Mouse (Mus musculus): ENCODE results near the gene Hoxa10. TPM values are rescaled to one million over a fixed set of nuclear protein-coding genes. Genes with fewer than 3 reads are reported as not detected.

The Hoxa10 gene
- polyA plus RNA-seq, 1 experiment from 2014 or later = not detected

DNA sequence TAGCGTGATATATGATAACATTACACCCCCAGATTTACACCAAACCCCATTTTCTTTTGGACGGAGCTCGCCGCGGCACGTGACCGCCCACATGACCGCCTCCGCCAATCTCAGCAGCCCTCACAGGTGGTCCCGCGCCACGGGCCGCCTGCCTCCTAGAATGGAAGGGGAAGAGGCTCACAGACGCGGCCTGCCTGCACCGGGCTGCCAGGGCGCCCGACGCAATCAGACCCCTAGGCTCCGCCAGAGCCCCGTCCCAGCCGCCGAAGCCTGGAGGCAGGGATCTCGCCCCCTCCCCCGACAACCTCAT lies 23.2 kb downstream of the Hoxa10 start:
- Histone ChIP-seq H3K9me3 (replicated peaks; ENCODE audit: control insufficient read depth, low read length, poor library complexity, severe bottlenecking) (no peaks in the 10 kb centered on the region), H3K4me2 (ENCODE audit: low read length) (no peak overlapping the region), H3K4me3 (ENCODE audit: low read depth, low read length) (no peak overlapping the region; the same call in 1 of the 2 replicates), H3K9ac (ENCODE audit: low read depth, low read length) (no peak overlapping the region), H3K36me3 (ENCODE audit: control insufficient read depth, insufficient read depth, low read length) (no peaks in the 10 kb centered on the region), H3K27ac (ENCODE audit: low read length) (no peak overlapping the region), H3K4me1 (ENCODE audit: control insufficient read depth, insufficient read depth, low read length) (peaks cover 3% of the 10 kb centered on the region; the same call in 1 of the 2 replicates), H3K27me3 (ENCODE audit: control insufficient read depth, insufficient read depth, low read depth, low read length) (peaks cover 87% of the 10 kb centered on the region)
- no peak for ATAC-seq
- 0% methylated on average over 25 of the region's 25 CpGs for WGBS

DNA sequence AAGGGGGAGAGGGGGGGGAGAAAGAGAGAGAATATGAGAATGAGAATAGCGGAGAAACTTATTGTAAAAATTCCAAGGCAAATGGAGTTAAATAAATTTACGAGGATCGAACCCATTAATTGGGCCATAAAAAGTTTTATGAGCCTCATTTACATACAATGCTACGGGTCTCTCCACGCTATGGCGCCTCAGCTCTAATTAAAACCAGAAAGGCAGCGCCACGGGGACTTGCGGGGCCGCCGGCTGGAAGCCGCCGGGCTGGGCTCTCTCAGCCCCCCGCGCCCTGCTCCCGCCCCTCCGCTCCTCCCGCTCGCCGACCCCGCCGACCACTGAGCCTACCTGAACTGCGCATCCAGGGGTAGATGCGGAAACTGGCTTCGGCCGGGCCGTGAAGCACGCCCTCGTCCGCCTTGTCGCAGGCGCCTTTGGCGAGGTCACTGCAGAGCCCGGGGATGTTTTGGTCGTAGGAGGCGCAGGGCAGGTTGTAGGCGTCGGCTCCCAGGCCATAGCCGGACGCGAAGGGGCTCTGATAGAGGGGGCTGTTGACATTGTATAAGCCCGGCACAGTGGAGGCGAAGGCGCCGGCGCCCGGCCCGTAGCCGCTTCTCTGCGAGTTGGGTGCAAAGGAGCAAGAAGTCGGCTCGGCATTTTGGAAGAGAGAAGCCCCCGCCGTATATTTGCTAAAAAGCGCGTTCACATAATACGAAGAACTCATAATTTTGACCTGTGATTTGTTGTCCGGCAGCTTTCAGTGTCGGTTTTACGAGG lies 23.8 kb downstream of the Hoxa10 start:
- H3K9me3 ChIP-seq (replicated peaks; ENCODE audit: control insufficient read depth, low read length, poor library complexity, severe bottlenecking) = no peaks in the 10 kb centered on the region
- H3K4me3 ChIP-seq (ENCODE audit: low read depth, low read length) = no peak overlapping the region; the same call in 1 of the 2 replicates
- peaks cover 3% of the 10 kb centered on the region; the same call in 1 of the 2 replicates for H3K4me1 ChIP-seq (ENCODE audit: control insufficient read depth, insufficient read depth, low read length)
- peaks cover 87% of the 10 kb centered on the region for H3K27me3 ChIP-seq (ENCODE audit: control insufficient read depth, insufficient read depth, low read depth, low read length)
- 2% methylated on average over 60 of the region's 60 CpGs for WGBS
- H3K4me2 ChIP-seq (ENCODE audit: low read length) = no peak overlapping the region
- H3K27ac ChIP-seq (ENCODE audit: low read length) = no peak overlapping the region
- no peak overlapping the region for H3K9ac ChIP-seq (ENCODE audit: low read depth, low read length)
- ATAC-seq = no peak
- no peaks in the 10 kb centered on the region for H3K36me3 ChIP-seq (ENCODE audit: control insufficient read depth, insufficient read depth, low read length)

DNA sequence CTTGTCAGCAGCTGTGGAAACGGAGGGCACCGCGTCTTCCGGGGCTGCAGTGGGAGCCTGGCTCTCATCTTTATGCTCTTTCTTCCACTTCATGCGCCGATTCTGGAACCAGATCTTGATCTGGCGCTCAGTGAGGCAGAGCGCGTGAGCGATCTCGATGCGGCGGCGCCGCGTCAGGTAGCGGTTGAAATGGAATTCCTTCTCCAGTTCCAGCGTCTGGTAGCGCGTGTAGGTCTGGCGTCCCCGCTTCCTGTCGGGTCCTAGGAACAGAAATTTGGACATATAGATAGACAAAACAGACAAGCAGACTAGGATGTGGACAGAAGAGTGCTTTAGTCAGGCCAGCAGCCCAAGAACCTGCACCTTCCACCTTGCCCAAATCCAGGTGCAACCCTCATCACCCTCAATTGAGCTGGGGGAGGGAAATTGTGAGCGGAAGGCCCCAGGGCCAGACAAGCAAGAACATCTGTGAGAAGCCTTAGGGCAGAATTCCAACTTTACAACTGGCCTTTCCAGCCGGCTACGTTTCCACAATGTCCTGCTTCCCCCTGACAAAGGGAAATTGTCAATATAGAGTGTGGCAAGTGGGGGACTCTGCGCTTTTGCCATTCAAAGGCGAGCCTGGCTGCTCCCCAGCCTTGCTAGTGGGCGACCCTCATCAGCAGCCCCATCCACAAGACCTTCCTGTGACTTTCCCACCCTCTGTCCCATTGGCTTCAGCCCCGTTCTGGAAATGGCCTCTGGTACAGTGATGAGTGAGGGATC lies 24.7 kb downstream of the Hoxa10 start:
- H3K4me1 ChIP-seq (ENCODE audit: control insufficient read depth, insufficient read depth, low read length) = peaks cover 2% of the 10 kb centered on the region; the same call in 1 of the 2 replicates
- H3K36me3 ChIP-seq (ENCODE audit: control insufficient read depth, insufficient read depth, low read length) = no peaks in the 10 kb centered on the region
- 4% methylated on average over 30 of the region's 30 CpGs for WGBS
- no peak overlapping the region for H3K27ac ChIP-seq (ENCODE audit: low read length)
- no peak overlapping the region for H3K4me2 ChIP-seq (ENCODE audit: low read length)
- H3K27me3 ChIP-seq (ENCODE audit: control insufficient read depth, insufficient read depth, low read depth, low read length) = peaks cover 91% of the 10 kb centered on the region
- no peaks in the 10 kb centered on the region for H3K9me3 ChIP-seq (replicated peaks; ENCODE audit: control insufficient read depth, low read length, poor library complexity, severe bottlenecking)
- no peak for ATAC-seq
- no peak overlapping the region for H3K9ac ChIP-seq (ENCODE audit: low read depth, low read length)
- no peak overlapping the region for H3K4me3 ChIP-seq (ENCODE audit: low read depth, low read length)

DNA sequence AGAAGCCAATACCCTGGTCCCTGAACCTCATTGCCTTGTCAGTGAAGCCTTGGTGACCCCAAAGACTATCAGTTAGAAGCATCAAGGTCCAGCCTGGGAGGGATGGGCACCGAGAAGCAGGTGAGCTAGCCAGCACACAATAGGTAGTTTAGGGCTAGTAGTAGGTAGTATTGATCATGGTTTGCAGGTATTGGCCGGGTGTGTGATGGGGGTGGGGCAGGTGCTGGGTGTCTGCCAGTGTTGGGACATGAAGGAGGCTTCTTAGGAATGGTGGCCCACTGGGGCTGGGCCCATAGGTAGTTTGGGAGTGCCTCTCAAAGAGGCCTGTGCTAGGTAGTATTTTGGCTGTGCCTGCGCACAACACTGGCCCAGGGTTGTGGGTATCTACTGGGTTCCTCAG lies 25.6 kb downstream of the Hoxa10 start:
- WGBS = 9% methylated on average over 3 of the region's 3 CpGs
- Histone ChIP-seq H3K4me3 (ENCODE audit: low read depth, low read length) (no peak overlapping the region), H3K27ac (ENCODE audit: low read length) (no peak overlapping the region), H3K4me1 (ENCODE audit: control insufficient read depth, insufficient read depth, low read length) (peaks cover 2% of the 10 kb centered on the region; the same call in 1 of the 2 replicates), H3K4me2 (ENCODE audit: low read length) (no peak overlapping the region), H3K9me3 (replicated peaks; ENCODE audit: control insufficient read depth, low read length, poor library complexity, severe bottlenecking) (no peaks in the 10 kb centered on the region), H3K9ac (ENCODE audit: low read depth, low read length) (no peak overlapping the region), H3K27me3 (ENCODE audit: control insufficient read depth, insufficient read depth, low read depth, low read length) (peaks cover 88% of the 10 kb centered on the region), H3K36me3 (ENCODE audit: control insufficient read depth, insufficient read depth, low read length) (no peaks in the 10 kb centered on the region)
- no peak for ATAC-seq

DNA sequence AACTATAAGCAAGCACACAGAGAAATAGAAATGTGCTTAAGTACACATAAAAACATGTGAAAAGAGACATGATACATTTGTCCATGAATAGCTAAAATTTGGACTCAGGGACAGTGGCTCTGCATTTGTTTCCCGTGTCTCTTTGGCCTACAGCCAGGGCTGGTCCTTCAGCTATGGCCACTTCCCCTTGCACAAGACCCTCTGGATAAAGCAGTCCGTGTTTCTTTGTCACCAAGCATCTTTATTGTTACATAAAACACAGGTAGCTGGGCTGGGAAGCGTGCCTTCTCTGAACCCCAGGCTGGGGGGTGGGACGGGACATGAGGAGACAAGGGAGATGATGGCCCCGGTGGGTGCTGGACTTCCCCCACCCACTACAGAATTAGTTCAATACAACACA lies 26.4 kb downstream of the Hoxa10 start:
- no peak overlapping the region for H3K27ac ChIP-seq (ENCODE audit: low read length)
- 12% methylated on average over 5 of the region's 5 CpGs for WGBS
- no peak for ATAC-seq

DNA sequence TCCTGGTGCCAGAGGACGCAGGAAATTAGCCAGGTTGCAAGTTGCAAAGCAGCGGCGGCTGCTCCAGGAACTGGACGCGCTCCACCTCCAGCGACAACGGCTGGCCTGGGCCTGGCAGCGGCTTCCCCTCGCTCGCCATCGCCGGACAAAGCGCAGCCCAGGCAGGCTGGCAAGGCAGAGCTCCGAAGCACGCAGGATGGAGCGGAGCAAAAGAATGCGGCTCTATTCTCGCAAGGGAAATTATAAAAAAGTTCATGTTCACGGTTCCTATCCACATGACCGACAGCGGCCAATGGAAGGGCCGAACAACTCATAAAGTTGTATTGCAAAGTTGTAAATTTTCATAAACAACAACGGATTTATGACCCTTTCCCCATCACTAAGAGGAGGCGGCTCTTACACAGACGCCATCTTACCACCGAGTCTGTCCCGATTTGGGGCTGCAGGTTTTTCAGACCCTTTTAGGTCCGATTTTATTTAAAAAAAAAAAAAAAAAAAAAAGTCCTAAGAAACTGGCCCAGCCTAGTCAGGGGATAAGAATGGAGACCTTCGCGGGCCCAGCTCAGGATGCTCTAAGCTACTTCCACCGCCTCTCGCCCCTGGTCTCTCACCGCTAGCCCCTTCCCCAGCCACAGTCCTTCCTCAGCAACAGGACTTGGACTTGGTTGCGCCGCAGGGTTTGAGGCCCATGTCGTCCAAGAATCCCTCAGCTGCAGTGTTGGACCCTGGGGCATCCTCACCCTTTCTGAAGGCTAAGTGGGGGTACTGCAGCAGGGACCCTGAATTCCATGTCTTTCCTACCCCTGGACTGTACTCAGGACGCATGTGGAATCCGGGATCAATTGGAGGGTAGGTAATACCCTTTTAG lies 27.3 kb downstream of the Hoxa10 start, which contains the start of the genes Hoxa3 and Gm28308:
TSS of gene Hoxa3 (minus strand) at position 218 of the 868 bp plus-strand sequence.
TSS of gene Gm28308 (minus strand) at position 221 of the 868 bp plus-strand sequence.
- 3% methylated on average over 38 of the region's 38 CpGs for WGBS
- H3K4me2 ChIP-seq (ENCODE audit: low read length) = no peak within 1 kb of the TSS
- no peaks in the 10 kb centered on the region for H3K9me3 ChIP-seq (replicated peaks; ENCODE audit: control insufficient read depth, low read length, poor library complexity, severe bottlenecking)
- no peak within 1 kb of the TSS for H3K4me3 ChIP-seq (ENCODE audit: low read depth, low read length)
- H3K27ac ChIP-seq (ENCODE audit: low read length) = no peak within 1 kb of the TSS
- ATAC-seq = no peak
- no peak within 1 kb of the TSS for H3K9ac ChIP-seq (ENCODE audit: low read depth, low read length)
- peaks cover 86% of the 10 kb centered on the region for H3K27me3 ChIP-seq (ENCODE audit: control insufficient read depth, insufficient read depth, low read depth, low read length)
- H3K4me1 ChIP-seq (ENCODE audit: control insufficient read depth, insufficient read depth, low read length) = peaks cover 2% of the 10 kb centered on the region; the same call in 1 of the 2 replicates
- H3K36me3 ChIP-seq (ENCODE audit: control insufficient read depth, insufficient read depth, low read length) = no peaks in the 10 kb centered on the region

More for the DNA sequence above, 26.4 kb downstream of the Hoxa10 start:
- Histone ChIP-seq H3K4me3 (ENCODE audit: low read depth, low read length) (no peak overlapping the region), H3K4me2 (ENCODE audit: low read length) (no peak overlapping the region), H3K36me3 (ENCODE audit: control insufficient read depth, insufficient read depth, low read length) (no peaks in the 10 kb centered on the region), H3K9ac (ENCODE audit: low read depth, low read length) (no peak overlapping the region), H3K9me3 (replicated peaks; ENCODE audit: control insufficient read depth, low read length, poor library complexity, severe bottlenecking) (no peaks in the 10 kb centered on the region), H3K4me1 (ENCODE audit: control insufficient read depth, insufficient read depth, low read length) (peaks cover 2% of the 10 kb centered on the region; the same call in 1 of the 2 replicates), H3K27me3 (ENCODE audit: control insufficient read depth, insufficient read depth, low read depth, low read length) (peaks cover 88% of the 10 kb centered on the region)

DNA sequence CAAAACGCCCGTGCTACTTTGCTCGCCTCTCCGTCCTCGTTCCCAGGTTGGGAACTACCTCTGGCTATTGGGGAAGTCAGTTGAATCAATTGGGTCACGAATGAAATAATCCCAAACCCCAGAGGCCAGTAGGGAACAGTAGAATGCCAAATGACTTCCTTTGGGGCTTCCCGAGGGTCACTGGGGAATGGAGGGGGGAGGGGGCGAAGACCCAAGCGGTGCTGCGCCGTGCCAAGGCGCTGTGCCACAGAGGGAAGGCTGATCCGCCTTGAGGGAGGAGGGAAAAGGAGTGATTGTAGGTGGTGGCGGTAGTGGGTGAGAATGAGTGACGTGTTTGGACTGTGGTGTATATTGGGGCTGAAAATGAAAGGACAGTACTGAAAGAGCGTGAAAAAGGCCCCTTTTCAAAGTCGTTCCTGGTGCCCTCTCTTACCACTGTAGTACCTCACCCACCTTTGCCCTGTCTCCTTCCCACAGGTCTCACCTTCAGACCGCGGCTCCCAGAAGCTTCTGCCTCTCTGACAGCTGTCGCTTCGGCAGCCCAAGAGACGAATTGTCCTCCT lies 28.0 kb downstream of the Hoxa10 start:
- 2% methylated on average over 21 of the region's 22 CpGs for WGBS
- Histone ChIP-seq H3K27me3 (ENCODE audit: control insufficient read depth, insufficient read depth, low read depth, low read length) (peaks cover 83% of the 10 kb centered on the region), H3K9ac (ENCODE audit: low read depth, low read length) (no peak overlapping the region), H3K9me3 (replicated peaks; ENCODE audit: control insufficient read depth, low read length, poor library complexity, severe bottlenecking) (no peaks in the 10 kb centered on the region), H3K36me3 (ENCODE audit: control insufficient read depth, insufficient read depth, low read length) (no peaks in the 10 kb centered on the region), H3K4me1 (ENCODE audit: control insufficient read depth, insufficient read depth, low read length) (peaks cover 2% of the 10 kb centered on the region; the same call in 1 of the 2 replicates), H3K4me3 (ENCODE audit: low read depth, low read length) (no peak overlapping the region), H3K27ac (ENCODE audit: low read length) (no peak overlapping the region), H3K4me2 (ENCODE audit: low read length) (no peak overlapping the region)
- no peak for ATAC-seq

DNA sequence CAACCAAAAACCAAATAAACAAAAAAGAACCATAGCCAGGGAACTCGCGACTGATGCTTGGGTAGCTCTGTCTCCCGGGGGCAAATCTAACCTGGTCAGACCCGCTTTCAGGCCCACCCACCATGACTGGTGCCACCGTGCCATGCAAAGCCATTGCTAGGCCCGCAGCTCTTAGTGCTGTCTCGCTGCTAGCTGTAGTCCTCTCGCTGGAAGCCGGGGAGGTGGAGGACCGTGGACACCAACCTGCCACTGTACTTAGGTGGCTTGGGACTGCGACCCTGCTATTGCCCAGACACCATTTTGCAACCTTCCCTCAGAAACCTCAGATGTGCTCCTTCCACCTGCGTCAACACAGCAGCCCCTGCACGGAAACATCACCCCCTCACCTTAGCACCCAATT lies 28.7 kb downstream of the Hoxa10 start:
- Histone ChIP-seq H3K9ac (ENCODE audit: low read depth, low read length) (no peak overlapping the region), H3K27me3 (ENCODE audit: control insufficient read depth, insufficient read depth, low read depth, low read length) (peaks cover 87% of the 10 kb centered on the region), H3K4me1 (ENCODE audit: control insufficient read depth, insufficient read depth, low read length) (peaks cover 2% of the 10 kb centered on the region; the same call in 1 of the 2 replicates), H3K4me2 (ENCODE audit: low read length) (no peak overlapping the region), H3K27ac (ENCODE audit: low read length) (no peak overlapping the region), H3K4me3 (ENCODE audit: low read depth, low read length) (no peak overlapping the region), H3K9me3 (replicated peaks; ENCODE audit: control insufficient read depth, low read length, poor library complexity, severe bottlenecking) (no peaks in the 10 kb centered on the region), H3K36me3 (ENCODE audit: control insufficient read depth, insufficient read depth, low read length) (no peaks in the 10 kb centered on the region)
- WGBS = 6% methylated on average over 13 of the region's 13 CpGs
- no peak for ATAC-seq

Measured in midbrain, embryonic 16.5 days (tissue).